Mouse (Mus musculus): ENCODE results near the gene Tgfbr2. TPM values are rescaled to one million over a fixed set of nuclear protein-coding genes. Genes with fewer than 3 reads are reported as not detected.

Tgfbr2 gene
- polyA plus RNA-seq, 1 experiment, result not detected

- TF ChIP-seq GATA1 (IDR thresholded peaks at IDR 0.05; ENCODE audit: low read length), result no peak
Observed at GRCm38 (mm10) chr9:116177108-116177507, 1.9 kb upstream of the Tgfbr2 start.

DNA sequence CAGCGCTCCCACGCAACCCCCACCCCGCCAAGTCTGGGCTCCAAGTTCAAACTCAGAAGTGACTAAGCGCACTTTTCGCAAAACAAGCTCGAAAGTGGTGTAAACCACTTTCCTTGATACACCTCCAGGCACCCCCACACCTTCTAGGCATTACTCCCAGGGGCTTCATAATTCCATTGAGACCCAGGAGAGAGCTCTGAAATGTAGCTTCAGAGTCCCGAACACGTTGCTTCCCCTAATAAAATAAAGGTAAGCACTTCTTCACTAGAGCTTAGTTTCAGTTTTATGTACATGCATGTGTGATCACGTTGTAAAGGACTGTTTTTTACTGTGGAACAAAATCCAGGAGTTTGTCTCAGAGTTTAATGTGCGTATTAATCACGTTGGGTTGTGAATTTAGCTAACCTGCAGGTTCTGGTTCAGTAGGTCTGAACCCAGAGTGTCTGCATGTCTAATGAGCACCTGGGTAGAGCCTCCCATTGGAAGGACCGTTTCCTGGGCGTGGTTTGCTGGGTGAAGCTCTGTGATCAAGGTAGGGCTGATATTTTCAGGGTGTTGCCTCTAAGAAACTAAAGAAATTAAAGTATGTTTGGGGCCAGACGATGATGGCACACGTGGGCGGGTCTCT is 442 bp upstream of the Tgfbr2 start:
- no peak for TF ChIP-seq GATA1 (IDR thresholded peaks at IDR 0.05; ENCODE audit: low read length)

GRCm38 (mm10) chr9:116173473-116174170 is 1.5 kb downstream of the Tgfbr2 start:
- TF ChIP-seq GATA1 (IDR thresholded peaks at IDR 0.05; ENCODE audit: low read length), result no peak

DNA sequence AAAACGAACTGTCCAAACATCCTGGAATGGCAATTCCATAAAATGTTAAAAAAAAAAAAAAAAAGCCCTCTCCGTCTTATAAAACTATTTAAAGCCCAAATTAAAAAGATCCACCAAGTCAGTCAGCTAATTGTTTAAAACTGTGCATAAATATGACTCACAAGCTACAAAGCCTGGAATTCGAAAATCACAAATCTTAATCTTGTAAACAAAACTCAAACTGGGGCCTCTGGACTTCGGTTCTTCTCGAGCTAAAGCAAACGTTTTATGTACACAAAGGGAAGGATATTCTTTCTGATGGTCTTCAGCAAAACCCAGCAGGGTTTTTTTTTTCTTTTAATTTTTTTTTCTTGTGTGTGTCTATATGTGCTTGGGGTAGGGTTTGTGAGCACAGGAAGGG is 2.1 kb downstream of the Tgfbr2 start:
- no peak for TF ChIP-seq GATA1 (IDR thresholded peaks at IDR 0.05; ENCODE audit: low read length)

DNA sequence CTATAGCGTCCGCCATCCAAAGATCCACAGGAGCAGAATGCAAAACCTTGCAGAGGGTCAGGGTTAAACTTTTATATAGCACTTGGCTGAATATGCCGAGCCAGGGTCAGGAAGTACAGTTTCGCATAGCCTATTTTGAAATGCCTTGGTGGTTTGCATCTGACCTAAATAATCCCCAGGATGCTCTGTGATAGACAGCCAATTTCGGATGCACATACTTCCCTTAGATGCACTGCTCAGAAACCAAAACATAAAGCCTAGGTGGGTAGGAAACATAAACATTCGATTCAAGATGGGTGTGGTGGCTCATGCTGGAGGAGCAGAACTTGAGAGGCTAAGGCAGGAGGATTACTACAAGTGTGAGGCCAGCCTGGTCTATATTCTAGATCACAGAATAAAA is 6.1 kb downstream of the Tgfbr2 start:
- TF ChIP-seq GATA1 (IDR thresholded peaks at IDR 0.05; ENCODE audit: low read length), result no peak

DNA sequence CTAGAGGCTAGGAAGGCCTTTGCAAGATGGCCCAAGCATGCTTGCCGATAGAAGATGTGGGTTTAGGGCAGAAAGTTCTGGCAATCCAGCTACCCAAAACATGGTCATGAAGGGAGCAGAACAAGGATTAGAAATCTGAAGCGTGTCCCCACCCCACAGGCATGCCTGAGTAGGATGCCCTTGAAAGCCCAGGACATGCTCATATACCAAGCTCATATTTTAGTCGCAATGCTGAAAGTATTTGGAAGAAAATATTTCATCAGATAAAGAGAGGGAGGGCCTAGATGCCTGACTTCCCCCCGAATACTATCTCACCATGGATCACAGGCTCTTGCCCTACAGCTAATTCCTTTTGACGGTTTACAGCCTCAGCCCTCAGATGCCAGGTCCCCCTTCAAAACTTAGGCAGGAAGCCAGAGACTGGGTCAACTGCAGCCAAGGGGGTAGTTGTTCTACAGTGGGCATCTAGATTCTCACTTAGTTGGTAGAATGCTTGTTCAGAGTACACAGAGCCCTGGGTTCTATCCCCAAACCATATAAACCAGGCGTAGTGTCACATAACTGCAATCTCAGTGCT is 7.8 kb downstream of the Tgfbr2 start:
- TF ChIP-seq GATA1 (IDR thresholded peaks at IDR 0.05; ENCODE audit: low read length), result no peak

DNA sequence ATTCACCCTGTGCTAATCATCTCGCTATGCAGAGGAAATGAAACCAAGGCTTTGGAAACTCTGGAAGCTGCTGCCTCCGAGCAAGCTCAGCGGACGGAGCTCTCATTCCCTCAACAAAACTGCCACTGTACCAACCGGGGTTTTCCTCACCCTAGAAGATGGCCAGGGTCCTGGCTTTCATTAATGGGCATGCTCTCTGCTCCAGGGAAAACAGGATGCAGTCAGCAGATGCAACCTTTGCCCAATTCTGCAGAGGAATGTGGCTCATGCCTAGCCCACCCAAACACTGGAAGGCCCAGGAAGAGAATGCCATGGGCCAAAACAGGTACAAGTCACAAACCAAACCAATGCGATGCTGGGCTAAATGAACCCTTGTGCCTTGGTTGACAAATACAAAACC is 8.8 kb downstream of the Tgfbr2 start:
- TF ChIP-seq GATA1 (IDR thresholded peaks at IDR 0.05; ENCODE audit: low read length), result no peak

DNA sequence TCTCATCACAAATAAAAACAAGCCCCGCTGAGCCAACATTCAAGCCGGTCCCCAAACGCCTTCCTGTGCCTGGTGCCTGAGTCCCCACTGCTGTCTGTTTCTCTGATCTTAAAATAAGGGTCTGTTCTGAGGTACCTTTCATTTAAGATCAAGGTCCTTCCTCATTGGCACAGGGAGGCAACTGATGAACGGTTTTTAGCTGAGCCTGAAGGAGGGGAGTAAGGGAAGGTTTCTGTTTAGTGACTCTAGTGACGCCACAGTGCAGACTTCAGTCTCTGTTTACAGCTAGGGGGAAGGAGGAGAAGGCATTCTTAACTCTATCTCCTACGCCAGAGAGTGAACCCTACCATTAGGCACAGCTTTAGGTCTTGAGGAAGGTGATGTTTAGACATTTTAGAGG is 11.3 kb downstream of the Tgfbr2 start:
- no peak for TF ChIP-seq GATA1 (IDR thresholded peaks at IDR 0.05; ENCODE audit: low read length)

DNA sequence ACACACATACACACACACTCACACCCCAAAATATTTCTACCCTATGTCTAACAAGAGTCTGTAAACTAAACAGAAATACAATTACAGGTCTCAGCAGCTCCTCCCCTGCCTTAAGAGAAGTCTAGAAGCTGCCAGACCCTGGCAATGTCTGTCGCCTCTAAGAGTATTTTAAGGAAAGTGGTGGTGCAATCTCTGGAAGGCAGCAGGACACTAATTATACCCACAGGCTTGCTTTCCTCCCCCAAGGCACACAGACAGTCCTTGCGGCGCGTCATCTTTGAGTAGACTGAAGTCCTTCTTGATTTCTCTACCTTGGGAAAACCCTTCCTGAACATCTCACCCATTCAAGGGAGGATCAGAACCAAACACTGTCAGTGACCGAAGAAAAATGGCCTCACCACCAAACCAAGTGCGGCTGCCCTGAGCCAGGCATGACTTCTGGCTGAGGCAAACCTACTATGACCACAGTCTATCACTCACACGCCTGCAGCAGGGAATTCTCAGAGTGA is 12.2 kb downstream of the Tgfbr2 start:
- no peak for TF ChIP-seq GATA1 (IDR thresholded peaks at IDR 0.05; ENCODE audit: low read length)

GRCm38 (mm10) chr9:116160860-116161259 is 14.3 kb downstream of the Tgfbr2 start:
- no peak for TF ChIP-seq GATA1 (IDR thresholded peaks at IDR 0.05; ENCODE audit: low read length)

DNA sequence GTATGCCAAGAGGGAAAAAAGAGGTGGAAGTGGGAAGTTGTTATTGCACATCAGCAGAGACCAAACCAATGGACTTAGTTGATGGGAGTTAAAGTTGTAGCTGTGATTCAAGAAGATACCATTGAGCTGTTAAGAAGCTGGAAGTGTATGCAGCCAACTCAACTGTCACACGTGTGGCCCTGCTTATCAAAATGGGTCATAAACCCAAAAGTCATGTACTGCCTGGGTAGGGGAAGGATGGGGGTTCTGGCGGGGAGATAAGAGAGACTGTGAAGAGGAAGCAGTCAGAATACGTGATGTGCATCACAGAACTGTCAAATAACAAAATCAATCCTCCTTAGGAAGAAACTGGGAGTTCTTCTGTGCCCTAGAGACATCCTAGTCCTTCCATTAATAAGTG is 15.1 kb downstream of the Tgfbr2 start:
- TF ChIP-seq GATA1 (IDR thresholded peaks at IDR 0.05; ENCODE audit: low read length), result no peak

DNA sequence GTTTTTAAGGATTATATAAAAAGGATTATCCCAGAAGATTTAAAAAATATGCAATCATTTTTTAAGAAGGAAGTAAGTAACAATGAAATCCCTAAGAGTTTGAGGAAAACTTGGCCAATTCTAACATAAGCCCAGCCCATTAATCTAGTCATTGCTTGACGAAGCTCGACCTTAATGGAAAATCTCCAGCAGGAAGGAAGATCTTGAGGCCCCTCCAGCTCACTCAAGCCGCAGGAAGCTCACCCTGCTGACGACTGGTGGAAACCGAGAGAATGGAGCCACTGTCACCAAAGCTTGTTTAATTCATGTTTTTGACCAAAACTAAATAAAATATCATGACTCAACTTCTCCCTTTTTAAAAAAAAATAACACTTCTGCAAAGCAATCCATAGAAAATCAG is 18.7 kb downstream of the Tgfbr2 start:
- no peak for TF ChIP-seq GATA1 (IDR thresholded peaks at IDR 0.05; ENCODE audit: low read length)

- no peak for TF ChIP-seq GATA1 (IDR thresholded peaks at IDR 0.05; ENCODE audit: low read length)
Observed at GRCm38 (mm10) chr9:116152878-116153277, 22.3 kb downstream of the Tgfbr2 start.

GRCm38 (mm10) chr9:116150725-116151396 is 24.3 kb downstream of the Tgfbr2 start:
- TF ChIP-seq GATA1 (IDR thresholded peaks at IDR 0.05; ENCODE audit: low read length), result no peak

- no peak for TF ChIP-seq GATA1 (IDR thresholded peaks at IDR 0.05; ENCODE audit: low read length)
Observed at GRCm38 (mm10) chr9:116148809-116149208, 26.4 kb downstream of the Tgfbr2 start.

DNA sequence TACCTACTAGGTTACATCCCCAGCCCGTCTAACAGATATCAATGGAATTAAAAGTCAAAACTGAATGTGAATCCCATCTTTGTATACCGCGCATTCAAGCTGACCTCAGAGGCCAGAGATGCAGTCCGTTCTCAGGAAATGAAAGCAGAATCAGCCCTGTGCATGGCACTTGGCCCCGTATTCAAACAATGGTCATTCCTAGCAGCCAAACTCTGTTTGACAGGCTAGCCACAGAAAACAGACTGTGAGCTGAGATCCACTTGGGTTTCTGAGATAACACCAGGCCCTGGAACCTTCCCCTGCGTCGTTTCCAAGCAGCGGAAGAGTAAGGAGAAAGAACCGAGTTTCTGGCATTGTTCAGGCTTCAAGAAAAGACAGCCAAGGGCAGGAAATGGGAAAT is 28.9 kb downstream of the Tgfbr2 start:
- TF ChIP-seq GATA1 (IDR thresholded peaks at IDR 0.05; ENCODE audit: low read length), result no peak

All from G1E-ER4 (cell line).